ENCODE assay signal across 11 mouse cellular contexts in genomic region chr8:124140868-124141431, GRCm38 (mm10).
DNase-seq lines count a peak whose midpoint lies in the region; ATAC-seq lines count a peak whose summit lies in the region.
"Had no signal": no experiment of that assay in that cellular context is flagged by ENCODE, and none has a peak within 500 bp of the region (broad histone marks: within the 10 kb centered on the region; RNA-seq: fewer than 3 reads in every experiment).

No protein-coding gene starts in this region.

- H3K9me3 ChIP-seq in heart, embryonic 12.5 days (replicated peaks), result no peaks in the 10 kb centered on the region
- H3K9me3 ChIP-seq in embryonic facial prominence, embryonic 10.5 days, result no peaks in the 10 kb centered on the region
- no peaks in the 10 kb centered on the region for H3K9me3 ChIP-seq in hindbrain, embryonic 16.5 days (ENCODE audit: control insufficient read depth, low read length)
- H3K9me3 ChIP-seq: embryonic facial prominence, embryonic 12.5 days had no signal

- no peak overlapping the region for H3K9ac ChIP-seq in heart, embryonic 12.5 days
- H3K9ac ChIP-seq in hindbrain, embryonic 16.5 days (ENCODE audit: low read depth, low read length), result 0 out of 2 replicates have a peak overlapping the region, but pooled peaks have one; percentile 29
- H3K9ac ChIP-seq: embryonic facial prominence, embryonic 12.5 days had no signal

- ATAC-seq in heart, embryonic 12.5 days (ENCODE audit: insufficient number of reproducible peaks, low FRiP score), result no peak
- ATAC-seq in hindbrain, embryonic 16.5 days, result peak; percentile 53; the same call in 1 of the 2 replicates

- H3K4me1 ChIP-seq in heart, embryonic 12.5 days (replicated peaks), result peaks cover 50% of the 10 kb centered on the region
- peaks cover 29% of the 10 kb centered on the region for H3K4me1 ChIP-seq in embryonic facial prominence, embryonic 10.5 days
- peaks cover 38% of the 10 kb centered on the region for H3K4me1 ChIP-seq in hindbrain, embryonic 16.5 days (ENCODE audit: control insufficient read depth, insufficient read depth, low read depth, low read length)

- H3K27ac ChIP-seq in heart, embryonic 12.5 days (ENCODE audit: poor library complexity, severe bottlenecking), result peak overlapping the region; percentile 5; the same call in 1 of the 2 replicates
- 0 out of 2 replicates have a peak overlapping the region, but pooled peaks have one; percentile 24 for H3K27ac ChIP-seq in embryonic facial prominence, embryonic 10.5 days (replicated peaks)
- peak overlapping the region; percentile 58 for H3K27ac ChIP-seq in hindbrain, embryonic 16.5 days (ENCODE audit: low read depth, low read length)
- H3K27ac ChIP-seq: embryonic facial prominence, embryonic 12.5 days had no signal

- no peak for DNase-seq in heart, postnatal 14 days
- peak; percentile 84 for DNase-seq in MN1 (ENCODE audit: low spot score)
- no peak for DNase-seq in embryonic facial prominence, embryonic 10.5 days (ENCODE audit: low spot score)
- no peak for DNase-seq in c-Kit-positive CD71-positive TER-119-positive erythroid progenitor cells, embryonic 14.5 days (ENCODE audit: low spot score)
- no peak for DNase-seq in layer of hippocampus, adult 11-12 months (ENCODE audit: low spot score)
- no peak for DNase-seq in left cerebral cortex, adult 9 months (ENCODE audit: low spot score in 2 of 2)
- DNase-seq: kidney, adult 2 months; thymus, postnatal 36 days had no signal

- no peaks in the 10 kb centered on the region for H3K27me3 ChIP-seq in heart, embryonic 12.5 days (replicated peaks)
- H3K27me3 ChIP-seq in embryonic facial prominence, embryonic 10.5 days (replicated peaks; ENCODE audit: low read depth, poor library complexity, severe bottlenecking), result no peaks in the 10 kb centered on the region
- no peaks in the 10 kb centered on the region for H3K27me3 ChIP-seq in hindbrain, embryonic 16.5 days (replicated peaks; ENCODE audit: control insufficient read depth, insufficient read depth, low read length)
- H3K27me3 ChIP-seq: embryonic facial prominence, embryonic 12.5 days had no signal

- 72% methylated on average over 20 of the region's 20 CpGs for WGBS in heart, embryonic 12.5 days
- 49% methylated on average over 20 of the region's 20 CpGs for WGBS in embryonic facial prominence, embryonic 10.5 days
- WGBS in hindbrain, embryonic 16.5 days, result 17% methylated on average over 20 of the region's 20 CpGs

- intact Hi-C loops in heart, postnatal 14 days (cut with DNase I), result no loop called here

- H3K4me3 ChIP-seq in heart, embryonic 12.5 days, result no peak overlapping the region
- H3K4me3 ChIP-seq in embryonic facial prominence, embryonic 10.5 days, result no peak overlapping the region
- no peak overlapping the region for H3K4me3 ChIP-seq in hindbrain, embryonic 16.5 days (ENCODE audit: low read length)
- H3K4me3 ChIP-seq: embryonic facial prominence, embryonic 12.5 days had no signal

- H3K4me2 ChIP-seq in heart, embryonic 12.5 days, result no peak overlapping the region
- peak overlapping the region; percentile 16 for H3K4me2 ChIP-seq in hindbrain, embryonic 16.5 days (ENCODE audit: low read length)
- H3K4me2 ChIP-seq: embryonic facial prominence, embryonic 12.5 days had no signal

- H3K36me3 ChIP-seq in heart, embryonic 12.5 days, result no peaks in the 10 kb centered on the region
- no peaks in the 10 kb centered on the region for H3K36me3 ChIP-seq in embryonic facial prominence, embryonic 10.5 days (replicated peaks)
- no peaks in the 10 kb centered on the region for H3K36me3 ChIP-seq in hindbrain, embryonic 16.5 days (ENCODE audit: control insufficient read depth, insufficient read depth, low read length)
- H3K36me3 ChIP-seq: embryonic facial prominence, embryonic 12.5 days had no signal

Comparison
In these comparisons a context has a peak if more than half of its experiments do, and no peak if none do; other contexts are left out.
1. H3K27ac ChIP-seq: peak in every context shown above with its lines; median percentile 58 in hindbrain, embryonic 16.5 days; 24 in embryonic facial prominence, embryonic 10.5 days; 5 in heart, embryonic 12.5 days.